Mouse (Mus musculus) neural tube, embryonic 14.5 days (tissue): ENCODE measurements around the gene Rps6kc1. TPM values are rescaled to one million over a fixed set of nuclear protein-coding genes. Genes with fewer than 3 reads are reported as not detected.
A peak's percentile ranks its signal among the peaks of the same experiment; 100 is the strongest.

Experiments used
- ATAC-seq: fragments of 200-750 bp; cut with Nextera tagmentation; 2 replicates; pipeline ENCODE4 v1.8.0; 2017; ENCODE audit warnings: low read depth, mild to moderate bottlenecking, moderate TSS enrichment, moderate library complexity
- H3K27ac ChIP-seq: fragments of 300-500 bp; sonication (generic); 2 replicates; pipeline ENCODE4 v1.5.1; 2014; ENCODE audit warnings: low read depth, mild to moderate bottlenecking, control low read depth, low read length, moderate library complexity, mixed read lengths
- H3K27me3 ChIP-seq: fragments of 300-500 bp; sonication (generic); 2 replicates; pipeline ENCODE4 v1.6.1; 2014; ENCODE audit warnings: low read length; ENCODE audit not compliant: control insufficient read depth, insufficient read depth
- H3K36me3 ChIP-seq: fragments of 300-500 bp; sonication (generic); 2 replicates; pipeline ENCODE4 v1.6.1; 2014; ENCODE audit warnings: low read length, mixed read lengths; ENCODE audit not compliant: control insufficient read depth, insufficient read depth
- H3K4me1 ChIP-seq: fragments of 300-500 bp; sonication (generic); 2 replicates; pipeline ENCODE4 v1.6.1; 2014; ENCODE audit warnings: low read length; ENCODE audit not compliant: control insufficient read depth, insufficient read depth
- H3K4me2 ChIP-seq: fragments of 300-500 bp; sonication (generic); 2 replicates; pipeline ENCODE4 v1.6.1; 2014; ENCODE audit warnings: mild to moderate bottlenecking, low read depth, low read length, control low read depth
- H3K4me3 ChIP-seq: fragments of 300-500 bp; sonication (generic); 2 replicates; pipeline ENCODE4 v1.5.1; 2014; ENCODE audit warnings: low read depth, low read length, control low read depth, mixed read lengths
- H3K9ac ChIP-seq: fragments of 300-500 bp; sonication (generic); replicated peaks from 2 replicates; pipeline ENCODE4 v1.6.1; 2014; ENCODE audit warnings: low read depth, mild to moderate bottlenecking, control low read depth, low read length, mixed read lengths
- H3K9me3 ChIP-seq: fragments of 300-500 bp; sonication (generic); 2 replicates; pipeline ENCODE4 v1.6.1; 2016; ENCODE audit warnings: low read length; ENCODE audit not compliant: control insufficient read depth
- whole genome bisulfite sequencing: fragments of 180-500 bp; shearing (Covaris S2); extraction: QIAGEN DNeasy Blood & Tissue Kit; methylation state at CpG from one replicate; pipeline ENCODE4 v1.1.7; 2014; 5-methylcytosine and 5-hydroxymethylcytosine counted together
- polyA plus RNA-seq: library from polyadenylated mRNA; unstranded; fragments of >200 nt; fragmentation: Nextera tagmentation; extraction: Ambion mirVana; gene quantifications from 2 replicates; pipeline ENCODE4 v1.2.1, GENCODE M21; 2014

Gene Rps6kc1
- polyA plus RNA-seq, result 27.6 and 36.9 TPM in 2 replicates

DNA sequence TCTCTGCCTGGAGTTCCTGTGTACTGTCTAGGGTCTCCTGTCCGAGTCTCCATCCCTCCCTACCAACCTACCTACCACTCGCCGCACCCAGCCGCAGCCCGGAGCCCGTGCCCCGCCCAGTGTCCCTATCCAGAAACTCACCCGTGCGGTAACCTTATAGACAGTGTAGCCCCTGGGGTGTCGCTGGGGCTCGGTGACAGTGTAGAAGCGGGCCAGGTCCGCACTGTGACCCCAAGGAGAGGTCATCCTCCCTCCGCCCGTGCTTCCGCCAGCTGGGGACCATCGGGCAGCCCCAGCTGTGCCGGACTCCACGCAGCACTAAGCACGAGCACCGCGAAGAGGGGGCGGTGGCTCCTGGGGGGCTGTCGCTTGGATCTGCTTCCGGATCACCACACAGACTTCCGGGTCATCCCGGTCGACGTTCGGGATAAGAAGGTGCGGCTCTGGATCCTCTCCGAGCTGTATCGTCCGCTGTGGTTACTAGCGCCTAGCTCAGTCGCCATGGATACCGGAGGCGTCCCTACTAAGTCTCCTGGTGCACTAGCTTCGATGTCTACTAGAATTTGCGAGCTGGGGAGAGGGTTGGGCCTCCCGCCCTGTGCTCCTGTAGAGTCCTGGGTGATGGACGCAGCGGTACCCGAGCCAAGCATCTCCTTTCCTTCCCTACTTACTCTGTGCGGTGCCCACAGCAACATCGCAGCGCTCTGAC is at the start of gene Rps6kc1:
Rps6kc1 (minus strand) TSS at position 356 of the 709 bp plus-strand sequence.
- Histone ChIP-seq H3K4me1 (peaks cover 12% of the 10 kb centered on the region), H3K27ac (peak within 1 kb of the TSS; percentile 81), H3K9ac (peak within 1 kb of the TSS; percentile 88), H3K4me2 (peak within 1 kb of the TSS; percentile 59), H3K4me3 (peak within 1 kb of the TSS; percentile 87), H3K27me3 (no peaks in the 10 kb centered on the region), H3K9me3 (no peaks in the 10 kb centered on the region), H3K36me3 (no peaks in the 10 kb centered on the region)
- ATAC-seq, result peak; percentile 97
- under 1% methylated on average over 46 of the region's 47 CpGs for WGBS

GRCm38 (mm10) chr1:190958821-190959220 is 47.3 kb upstream of the Rps6kc1 start:
- Histone ChIP-seq H3K4me2 (no peak overlapping the region), H3K9me3 (no peaks in the 10 kb centered on the region), H3K27ac (no peak overlapping the region), H3K4me1 (no peaks in the 10 kb centered on the region), H3K9ac (no peak overlapping the region), H3K4me3 (no peak overlapping the region), H3K27me3 (no peaks in the 10 kb centered on the region), H3K36me3 (peaks cover 46% of the 10 kb centered on the region)
- 89% methylated on average over 5 of the region's 5 CpGs for WGBS
- ATAC-seq, result no peak

- 77% methylated on average over 3 of the region's 3 CpGs for WGBS
- Histone ChIP-seq H3K4me3 (no peak overlapping the region), H3K9ac (no peak overlapping the region), H3K9me3 (no peaks in the 10 kb centered on the region), H3K4me1 (no peaks in the 10 kb centered on the region), H3K27me3 (no peaks in the 10 kb centered on the region), H3K36me3 (peaks cover 50% of the 10 kb centered on the region), H3K4me2 (no peak overlapping the region), H3K27ac (no peak overlapping the region)
- ATAC-seq, result no peak
These were observed 41.4 kb upstream of the Rps6kc1 start for GRCm38 (mm10) chr1:190953009-190953408.

DNA sequence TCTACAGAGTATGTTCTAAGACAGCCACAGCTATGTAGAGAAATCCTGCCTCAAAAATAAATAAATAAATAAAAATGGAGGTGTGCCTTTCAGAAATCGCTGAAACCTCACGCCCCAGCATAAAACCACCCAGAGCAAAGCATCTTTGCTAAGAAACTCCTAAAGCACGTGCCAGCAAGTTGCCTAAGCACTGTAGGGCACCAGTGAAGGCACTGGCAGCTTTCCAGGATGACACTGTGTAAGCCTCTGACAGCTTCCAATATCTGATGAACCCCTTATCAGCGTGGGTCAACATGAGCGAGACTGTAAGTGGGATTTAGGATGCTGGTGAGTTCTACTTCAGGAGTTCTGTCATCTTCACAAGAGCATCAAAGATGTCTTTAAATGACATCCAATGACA is 39.4 kb upstream of the Rps6kc1 start:
- Histone ChIP-seq H3K4me3 (no peak overlapping the region), H3K27me3 (no peaks in the 10 kb centered on the region), H3K27ac (no peak overlapping the region), H3K4me2 (no peak overlapping the region), H3K36me3 (peaks cover 40% of the 10 kb centered on the region), H3K9ac (no peak overlapping the region), H3K4me1 (no peaks in the 10 kb centered on the region), H3K9me3 (no peaks in the 10 kb centered on the region)
- 88% methylated on average over 5 of the region's 5 CpGs for WGBS
- ATAC-seq, result no peak

- peaks cover 44% of the 10 kb centered on the region for H3K36me3 ChIP-seq
- 93% methylated on average over 17 of the region's 17 CpGs for WGBS
- no peaks in the 10 kb centered on the region for H3K27me3 ChIP-seq
- no peak overlapping the region for H3K9ac ChIP-seq
- no peak overlapping the region for H3K4me3 ChIP-seq
- H3K27ac ChIP-seq, result no peak overlapping the region
- H3K4me2 ChIP-seq, result no peak overlapping the region
- ATAC-seq, result no peak
- H3K9me3 ChIP-seq, result no peaks in the 10 kb centered on the region
- H3K4me1 ChIP-seq, result no peaks in the 10 kb centered on the region
These were observed 37.3 kb upstream of the Rps6kc1 start for GRCm38 (mm10) chr1:190948846-190949245.

DNA sequence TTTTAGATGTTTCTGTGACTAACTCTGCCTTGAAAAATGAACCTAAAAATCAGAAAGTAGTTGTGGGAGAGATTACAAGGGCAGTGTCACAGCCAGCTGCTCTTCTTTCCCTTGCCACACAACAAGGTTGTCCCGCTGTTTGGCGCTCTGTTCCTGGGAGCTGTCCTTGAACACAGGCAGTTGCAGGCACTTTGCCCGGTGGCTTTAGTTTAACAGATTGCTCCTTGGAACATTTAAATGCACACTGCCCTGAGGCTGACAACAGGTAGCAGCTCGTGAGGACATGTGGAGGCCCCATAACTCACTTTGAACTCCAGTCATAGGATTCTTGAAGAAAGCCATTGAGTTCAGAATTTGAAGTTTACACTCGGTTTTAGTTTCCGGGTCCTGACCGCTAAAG is 36.9 kb upstream of the Rps6kc1 start:
- Histone ChIP-seq H3K4me1 (no peaks in the 10 kb centered on the region), H3K27ac (no peak overlapping the region), H3K27me3 (no peaks in the 10 kb centered on the region), H3K36me3 (peaks cover 43% of the 10 kb centered on the region), H3K9me3 (no peaks in the 10 kb centered on the region), H3K9ac (no peak overlapping the region), H3K4me3 (no peak overlapping the region), H3K4me2 (no peak overlapping the region)
- WGBS, result 89% methylated on average over 7 of the region's 7 CpGs
- ATAC-seq, result no peak

DNA sequence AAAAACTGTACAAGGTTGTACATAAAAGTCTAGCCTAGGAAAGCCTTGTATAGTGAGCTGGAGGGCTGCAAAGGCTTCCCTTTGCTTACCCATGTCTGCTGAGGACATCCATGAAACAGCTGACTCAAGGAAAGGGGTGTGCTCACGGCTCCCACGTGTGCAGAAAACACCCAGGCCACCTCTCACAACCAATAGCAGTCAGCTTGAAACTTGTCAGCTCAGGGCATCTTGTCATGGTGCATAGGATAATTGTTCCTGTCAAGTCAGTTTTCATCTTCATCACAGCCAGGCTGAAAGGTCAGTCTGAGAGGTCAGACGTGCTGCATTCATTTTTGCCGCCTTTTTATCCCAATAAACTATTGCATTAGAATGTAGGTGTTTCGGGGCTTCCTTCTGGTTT is 36.4 kb upstream of the Rps6kc1 start:
- Histone ChIP-seq H3K4me2 (no peak overlapping the region), H3K4me1 (no peaks in the 10 kb centered on the region), H3K9me3 (no peaks in the 10 kb centered on the region), H3K4me3 (no peak overlapping the region), H3K36me3 (peaks cover 47% of the 10 kb centered on the region), H3K27me3 (no peaks in the 10 kb centered on the region), H3K27ac (no peak overlapping the region), H3K9ac (no peak overlapping the region)
- 91% methylated on average over 5 of the region's 5 CpGs for WGBS
- ATAC-seq, result no peak

- Histone ChIP-seq H3K27ac (no peak overlapping the region), H3K4me1 (no peaks in the 10 kb centered on the region), H3K4me3 (no peak overlapping the region), H3K4me2 (no peak overlapping the region), H3K27me3 (no peaks in the 10 kb centered on the region), H3K36me3 (peaks cover 72% of the 10 kb centered on the region), H3K9me3 (no peaks in the 10 kb centered on the region), H3K9ac (no peak overlapping the region)
- peak; percentile 90 for ATAC-seq
- WGBS, result 51% methylated on average over 6 of the region's 6 CpGs
These were observed 32.7 kb upstream of the Rps6kc1 start for GRCm38 (mm10) chr1:190944109-190944760.

DNA sequence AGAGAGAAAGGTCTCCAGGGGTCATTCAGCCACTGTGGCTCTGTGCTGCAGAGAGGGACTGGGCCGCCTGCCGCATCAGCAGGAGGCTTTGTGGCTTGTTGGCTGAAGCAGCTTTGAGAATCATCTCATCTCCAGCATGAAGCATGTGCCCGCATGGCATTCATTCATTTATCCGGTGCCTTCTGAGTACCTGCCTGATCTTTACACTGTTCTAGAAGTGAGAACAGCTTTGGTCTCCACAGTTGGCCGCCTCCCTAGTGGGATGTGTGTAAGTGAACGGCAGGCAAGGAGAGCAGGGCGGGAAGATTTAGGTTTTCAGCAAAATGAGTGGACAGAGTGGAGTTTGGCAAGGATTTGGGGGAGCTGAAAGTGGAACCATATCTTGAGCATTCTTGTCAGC is 28.2 kb upstream of the Rps6kc1 start:
- no peak overlapping the region for H3K27ac ChIP-seq
- H3K36me3 ChIP-seq, result peaks cover 70% of the 10 kb centered on the region
- WGBS, result 87% methylated on average over 7 of the region's 7 CpGs
- H3K4me2 ChIP-seq, result no peak overlapping the region
- ATAC-seq, result no peak
- no peak overlapping the region for H3K9ac ChIP-seq
- H3K9me3 ChIP-seq, result no peaks in the 10 kb centered on the region
- H3K4me1 ChIP-seq, result no peaks in the 10 kb centered on the region
- no peaks in the 10 kb centered on the region for H3K27me3 ChIP-seq
- no peak overlapping the region for H3K4me3 ChIP-seq
